Mouse (Mus musculus): Measurements from ENCODE around the gene Gm10842. TPM values are rescaled to one million over a fixed set of nuclear protein-coding genes. Genes with fewer than 3 reads are reported as not detected.
"Not testable (repeated sequence)": the region's sequence is repeated elsewhere in the genome, so short reads cannot be mapped to it uniquely, and the experiment has no call there.

The Gm10842 gene
- not detected in 2 replicates for polyA plus RNA-seq (2012; rRNA removed)

DNA sequence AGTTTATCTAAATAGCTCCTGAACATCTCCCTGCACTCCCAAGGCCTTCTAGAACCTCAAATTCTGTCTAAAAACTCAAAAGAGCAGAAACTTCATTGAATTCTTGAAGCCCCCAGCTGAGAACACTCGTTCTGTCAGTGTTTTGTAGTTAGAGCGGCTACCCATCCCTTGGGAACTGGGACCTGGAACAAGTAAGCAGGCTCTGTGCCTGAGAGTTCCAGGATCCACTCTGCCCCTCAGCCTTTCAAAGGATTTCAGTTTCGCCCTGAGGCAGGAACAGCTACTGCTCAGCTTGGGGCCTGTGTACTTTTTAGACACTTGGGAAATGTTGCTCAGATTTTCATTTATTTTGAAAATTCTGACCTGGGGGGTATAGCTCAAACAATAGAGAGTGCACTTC is at the start of gene Gm10842:
Gm10842 (plus strand) TSS at position 301 of the 400 bp plus-strand sequence.
- no peaks in the 10 kb centered on the region for H3K36me3 ChIP-seq (ENCODE audit: control insufficient read depth, insufficient read depth, low read length)
- H3K27ac ChIP-seq (ENCODE audit: insufficient read depth, low read length) = no peak within 1 kb of the TSS
- no peaks in the 10 kb centered on the region for H3K4me1 ChIP-seq (ENCODE audit: control insufficient read depth, insufficient read depth, insufficient read length)
- TF ChIP-seq CTCF (IDR thresholded peaks at IDR 0.05; ENCODE audit: extremely low read depth, insufficient read depth, insufficient read length, insufficient replicate concordance) (no peak), POLR2A (IDR thresholded peaks at IDR 0.05; ENCODE audit: low read depth, low read length) (no peak)
- no peak for DNase-seq (ENCODE audit: low read depth in 1 of 2, low spot score in 2 of 2)
- H3K27me3 ChIP-seq (ENCODE audit: control insufficient read depth, insufficient read depth, low read length) = no peaks in the 10 kb centered on the region
- 89% methylated on average over 3 of the region's 3 CpGs for WGBS
- H3K4me3 ChIP-seq (ENCODE audit: extremely low read depth, insufficient read depth, insufficient read length) = no peak within 1 kb of the TSS

DNA sequence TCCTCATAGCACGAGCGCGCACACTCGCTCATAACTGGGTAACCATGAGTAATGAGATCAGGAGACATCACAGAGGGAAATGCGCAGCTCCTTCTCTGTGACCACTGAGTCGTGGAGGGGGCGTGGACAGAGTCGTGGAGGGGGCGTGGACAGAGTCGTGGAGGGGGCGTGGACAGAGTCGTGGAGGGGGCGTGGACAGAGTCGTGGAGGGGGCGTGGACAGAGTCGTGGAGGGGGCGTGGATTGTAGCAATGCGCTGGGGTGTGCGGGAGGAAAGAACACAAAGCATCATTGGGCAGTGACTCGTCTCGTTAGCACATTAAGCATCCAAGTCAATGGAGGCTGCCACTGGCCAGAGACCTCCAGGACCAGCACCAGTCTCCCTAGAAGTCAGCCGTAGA is 34.2 kb upstream of the Gm10842 start:
- 81% methylated on average over 22 of the region's 22 CpGs for WGBS
- DNase-seq (ENCODE audit: low read depth in 1 of 2, low spot score in 2 of 2); H3K4me1 ChIP-seq (ENCODE audit: control insufficient read depth, insufficient read depth, insufficient read length); H3K27me3 ChIP-seq (ENCODE audit: control insufficient read depth, insufficient read depth, low read length); H3K36me3 ChIP-seq (ENCODE audit: control insufficient read depth, insufficient read depth, low read length); H3K4me3 ChIP-seq (ENCODE audit: extremely low read depth, insufficient read depth, insufficient read length); H3K27ac ChIP-seq (ENCODE audit: insufficient read depth, low read length): not testable (repeated sequence)

DNA sequence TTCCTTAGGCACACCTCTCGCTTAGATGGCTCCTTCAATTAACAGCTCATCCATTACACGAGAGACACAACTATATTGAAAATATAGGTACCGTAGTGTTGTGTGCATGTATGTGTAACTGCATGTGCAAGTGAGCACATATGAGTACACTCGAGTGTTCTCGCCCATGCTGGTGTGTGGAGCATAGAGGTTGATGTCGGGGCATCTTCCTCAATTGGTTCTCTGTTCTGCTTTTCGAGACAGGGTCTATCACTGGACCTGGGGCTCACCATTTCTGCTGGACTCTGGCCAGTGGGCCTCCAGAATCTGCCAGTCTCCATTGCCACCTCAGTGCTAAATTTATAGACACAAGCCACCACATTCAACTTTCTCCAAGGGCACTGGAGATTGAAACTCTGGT is 28.9 kb upstream of the Gm10842 start:
- Histone ChIP-seq H3K4me3 (ENCODE audit: extremely low read depth, insufficient read depth, insufficient read length) (no peak overlapping the region), H3K27ac (ENCODE audit: insufficient read depth, low read length) (no peak overlapping the region), H3K36me3 (ENCODE audit: control insufficient read depth, insufficient read depth, low read length) (no peaks in the 10 kb centered on the region), H3K27me3 (ENCODE audit: control insufficient read depth, insufficient read depth, low read length) (no peaks in the 10 kb centered on the region), H3K4me1 (ENCODE audit: control insufficient read depth, insufficient read depth, insufficient read length) (no peaks in the 10 kb centered on the region)
- TF ChIP-seq CTCF (IDR thresholded peaks at IDR 0.05; ENCODE audit: extremely low read depth, insufficient read depth, insufficient read length, insufficient replicate concordance) (no peak), POLR2A (IDR thresholded peaks at IDR 0.05; ENCODE audit: low read depth, low read length) (no peak)
- 79% methylated on average over 7 of the region's 7 CpGs for WGBS
- no peak for DNase-seq (ENCODE audit: low read depth in 1 of 2, low spot score in 2 of 2)

DNA sequence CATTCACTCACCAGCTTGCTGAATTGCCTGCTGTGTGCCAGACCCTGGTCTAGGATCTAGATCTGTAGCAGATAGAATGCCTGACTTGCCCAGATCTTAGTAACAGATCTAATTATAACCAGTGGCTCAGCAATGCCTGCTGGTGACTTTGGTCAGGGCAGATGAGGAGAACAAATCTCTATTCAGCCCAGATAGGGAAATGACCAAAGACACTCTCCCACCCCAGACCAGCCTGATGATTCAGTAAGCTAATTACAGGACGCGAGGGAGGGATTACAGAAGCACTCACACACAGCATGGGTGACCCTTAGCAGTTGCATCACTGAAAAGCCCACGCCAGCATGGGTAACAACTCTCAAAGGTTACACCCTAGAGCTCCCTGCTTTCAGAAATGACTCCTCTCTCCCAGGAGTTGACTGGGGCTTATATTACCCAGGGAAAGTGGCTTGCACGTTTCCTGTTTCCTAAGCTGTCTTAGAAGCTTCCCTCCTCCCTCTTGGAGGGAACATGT is 26.1 kb upstream of the Gm10842 start:
- Histone ChIP-seq H3K27me3 (ENCODE audit: control insufficient read depth, insufficient read depth, low read length) (no peaks in the 10 kb centered on the region), H3K36me3 (ENCODE audit: control insufficient read depth, insufficient read depth, low read length) (no peaks in the 10 kb centered on the region), H3K4me1 (ENCODE audit: control insufficient read depth, insufficient read depth, insufficient read length) (no peaks in the 10 kb centered on the region), H3K27ac (ENCODE audit: insufficient read depth, low read length) (no peak overlapping the region), H3K4me3 (ENCODE audit: extremely low read depth, insufficient read depth, insufficient read length) (no peak overlapping the region)
- WGBS = 47% methylated on average over 4 of the region's 4 CpGs
- no peak for DNase-seq (ENCODE audit: low read depth in 1 of 2, low spot score in 2 of 2)
- TF ChIP-seq POLR2A (IDR thresholded peaks at IDR 0.05; ENCODE audit: low read depth, low read length) (no peak), CTCF (IDR thresholded peaks at IDR 0.05; ENCODE audit: extremely low read depth, insufficient read depth, insufficient read length, insufficient replicate concordance) (no peak)

DNA sequence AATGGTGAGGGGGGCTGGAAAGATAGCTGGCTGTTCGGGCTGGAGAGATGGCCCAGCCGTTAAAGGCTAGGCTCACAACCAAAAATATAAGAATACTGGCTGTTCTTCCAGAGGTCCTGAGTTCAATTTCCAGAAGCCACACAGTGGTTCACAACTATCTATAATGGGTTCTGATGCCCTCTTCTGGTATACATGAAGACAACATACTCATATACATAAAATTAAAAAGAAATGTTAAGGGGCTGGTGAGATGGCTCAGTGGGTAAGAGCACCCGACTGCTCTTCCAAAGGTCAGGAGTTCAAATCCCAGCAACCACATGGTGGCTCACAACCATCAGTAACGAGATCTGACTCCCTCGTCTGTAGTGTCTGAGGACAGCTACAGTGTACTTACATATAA is 24.9 kb upstream of the Gm10842 start:
- H3K27me3 ChIP-seq (ENCODE audit: control insufficient read depth, insufficient read depth, low read length); H3K27ac ChIP-seq (ENCODE audit: insufficient read depth, low read length); H3K4me1 ChIP-seq (ENCODE audit: control insufficient read depth, insufficient read depth, insufficient read length); H3K4me3 ChIP-seq (ENCODE audit: extremely low read depth, insufficient read depth, insufficient read length); DNase-seq (ENCODE audit: low read depth in 1 of 2, low spot score in 2 of 2); H3K36me3 ChIP-seq (ENCODE audit: control insufficient read depth, insufficient read depth, low read length): not testable (repeated sequence)
- WGBS = 68% methylated on average over 5 of the region's 5 CpGs

DNA sequence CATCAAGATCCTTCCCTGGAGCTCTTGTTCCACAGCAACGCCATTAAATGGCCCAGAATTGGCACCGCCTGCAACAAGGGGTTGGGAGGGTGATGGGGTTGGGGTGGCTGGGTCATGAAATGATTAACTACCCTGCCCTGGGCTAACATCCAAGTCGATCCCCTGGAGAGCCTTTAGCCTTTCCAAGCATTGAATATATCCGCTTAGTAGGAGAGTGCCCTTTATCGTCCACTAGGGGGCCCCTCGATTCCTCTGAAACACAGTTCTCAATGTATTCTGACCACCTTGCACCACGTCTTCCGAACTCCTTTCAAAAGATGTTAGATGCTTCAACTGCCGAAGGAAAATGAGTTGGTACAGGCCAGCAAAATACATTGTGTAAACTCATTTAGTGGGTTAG is 22.7 kb upstream of the Gm10842 start:
- DNase-seq (ENCODE audit: low read depth in 1 of 2, low spot score in 2 of 2) = peak; percentile 23 to 26

DNA sequence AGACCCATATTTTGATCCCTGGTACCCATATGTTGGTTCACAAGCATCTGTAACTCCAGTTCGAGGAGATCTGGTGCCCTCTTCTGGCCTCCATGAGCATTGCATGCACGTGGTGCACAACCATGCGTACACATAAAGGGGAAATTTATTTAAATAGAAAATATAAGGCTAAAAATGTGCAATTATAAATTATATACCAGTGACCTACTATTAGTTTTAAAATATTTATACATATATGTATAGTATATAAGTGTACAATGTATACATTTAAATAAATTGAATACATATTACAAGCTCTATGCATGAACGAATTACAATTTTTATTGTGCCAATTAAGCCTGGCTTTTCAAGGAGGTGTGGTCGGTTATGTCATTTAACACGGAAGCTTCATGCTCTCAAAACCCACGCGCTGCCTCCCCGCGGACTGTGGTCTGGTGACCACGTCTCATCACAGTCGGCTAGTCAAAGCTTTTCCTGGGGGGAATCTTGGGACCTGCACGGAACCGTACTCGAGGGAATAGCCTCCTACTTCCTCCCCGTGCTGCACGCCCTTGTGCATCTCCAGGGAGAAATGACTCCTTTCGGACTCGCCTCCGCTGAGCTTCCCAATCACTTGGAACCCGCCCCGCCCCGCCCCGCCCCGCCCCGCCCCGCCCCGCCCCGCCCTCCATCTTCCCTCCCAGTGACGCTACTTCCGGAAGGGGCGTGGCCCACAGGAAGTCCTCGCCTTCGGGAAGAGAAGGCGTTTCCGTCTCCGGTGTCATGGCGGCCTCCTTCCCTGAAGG is 20.8 kb upstream of the Gm10842 start, which contains the start of gene Mettl2:
Mettl2 (plus strand) TSS at position 691 of the 785 bp plus-strand sequence.
- WGBS = 2% methylated on average over 37 of the region's 38 CpGs
- H3K36me3 ChIP-seq (ENCODE audit: control insufficient read depth, insufficient read depth, low read length) = peaks cover 4% of the 10 kb centered on the region; the same call in 1 of the 2 replicates
- H3K4me3 ChIP-seq (ENCODE audit: extremely low read depth, insufficient read depth, insufficient read length) = peak within 1 kb of the TSS; percentile 77
- no peaks in the 10 kb centered on the region; the same call in 1 of the 2 replicates for H3K4me1 ChIP-seq (ENCODE audit: control insufficient read depth, insufficient read depth, insufficient read length)
- no peaks in the 10 kb centered on the region for H3K27me3 ChIP-seq (ENCODE audit: control insufficient read depth, insufficient read depth, low read length)
- H3K27ac ChIP-seq (ENCODE audit: insufficient read depth, low read length) = no peak within 1 kb of the TSS; the same call in 1 of the 2 replicates
- peak; percentile 35; the same call in 1 of the 2 replicates for TF ChIP-seq CTCF (IDR thresholded peaks at IDR 0.05; ENCODE audit: extremely low read depth, insufficient read depth, insufficient read length, insufficient replicate concordance)
- TF ChIP-seq POLR2A (IDR thresholded peaks at IDR 0.05; ENCODE audit: low read depth, low read length) = no peak
- peak; percentile 64 to 80 for DNase-seq (ENCODE audit: low read depth in 1 of 2, low spot score in 2 of 2)

More for the DNA sequence above, 22.7 kb upstream of the Gm10842 start:
- H3K27ac ChIP-seq (ENCODE audit: insufficient read depth, low read length) = no peak overlapping the region
- H3K4me1 ChIP-seq (ENCODE audit: control insufficient read depth, insufficient read depth, insufficient read length) = no peaks in the 10 kb centered on the region; the same call in 1 of the 2 replicates
- TF ChIP-seq POLR2A (IDR thresholded peaks at IDR 0.05; ENCODE audit: low read depth, low read length) (no peak), CTCF (IDR thresholded peaks at IDR 0.05; ENCODE audit: extremely low read depth, insufficient read depth, insufficient read length, insufficient replicate concordance) (peak; percentile 49; the same call in 1 of the 2 replicates)
- 10% methylated on average over 9 of the region's 9 CpGs for WGBS
- H3K4me3 ChIP-seq (ENCODE audit: extremely low read depth, insufficient read depth, insufficient read length) = no peak overlapping the region
- H3K27me3 ChIP-seq (ENCODE audit: control insufficient read depth, insufficient read depth, low read length) = no peaks in the 10 kb centered on the region
- H3K36me3 ChIP-seq (ENCODE audit: control insufficient read depth, insufficient read depth, low read length) = no peaks in the 10 kb centered on the region
